Comparison of ENCODE assay signal across 16 mouse cellular contexts in the genomic region with DNA sequence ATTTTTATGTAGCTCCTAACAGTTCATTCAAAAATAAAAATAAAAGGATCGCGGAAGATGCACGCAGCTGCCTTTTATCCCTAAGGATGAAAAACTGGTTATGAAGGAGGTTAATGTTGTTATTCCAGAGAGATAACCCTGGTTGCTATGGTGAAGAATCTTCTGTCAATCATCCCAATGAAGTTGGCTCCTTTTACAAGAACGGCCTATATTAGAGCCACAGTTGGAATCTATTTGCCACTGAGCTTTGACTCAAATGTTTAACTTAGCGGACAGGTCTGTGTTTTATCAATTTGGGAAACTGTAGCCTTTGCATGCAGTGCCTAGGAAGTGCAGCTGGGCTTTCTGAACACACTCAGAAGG.
DNase-seq lines count a peak whose midpoint lies in the region; ATAC-seq and TF ChIP-seq lines count a peak whose summit lies in the region.
"Had no signal": no experiment of that assay in that cellular context is flagged by ENCODE, and none has a peak within 500 bp of the region (broad histone marks: within the 10 kb centered on the region; RNA-seq: fewer than 3 reads in every experiment).

No protein-coding gene starts in this region.

- no peaks in the 10 kb centered on the region for H3K36me3 ChIP-seq in hindbrain, postnatal 0 days (ENCODE audit: insufficient read depth, low read length)
- H3K36me3 ChIP-seq: lung, embryonic 15.5 days; stomach, embryonic 15.5 days had no signal

- no peak for TF ChIP-seq CTCF in hindbrain, postnatal 0 days (IDR thresholded peaks at IDR 0.05; ENCODE audit: low read depth)

- no peaks in the 10 kb centered on the region for H3K9me3 ChIP-seq in hindbrain, postnatal 0 days (ENCODE audit: low read length)
- H3K9me3 ChIP-seq: lung, embryonic 15.5 days; stomach, embryonic 15.5 days had no signal

- peak; percentile 30 for DNase-seq in embryo, embryonic 10 days (ENCODE audit: low spot score)
- DNase-seq in embryo, embryonic 9.5 days (ENCODE audit: extremely low spot score): no peak
- peak; percentile 46 for DNase-seq in retina, postnatal 1 day
- no peak for DNase-seq in retina, embryonic 14.5 days (ENCODE audit: low spot score)
- peak; percentile 56 for DNase-seq in hindbrain, postnatal 0 days (ENCODE audit: low spot score)
- no peak for DNase-seq in cerebellum, postnatal 36 days
- DNase-seq in urinary bladder, postnatal 4 days (ENCODE audit: low spot score in 2 of 2): no peak
- DNase-seq in kidney, postnatal 36 days: no peak
- DNase-seq: cerebellum, adult 9-11 months; gastrocnemius, adult 2 months; heart, postnatal 14 days; liver; thymus, postnatal 4 days had no signal

- H3K9ac ChIP-seq in hindbrain, postnatal 0 days (replicated peaks; ENCODE audit: low read length): no peak overlapping the region
- H3K9ac ChIP-seq: lung, embryonic 15.5 days; stomach, embryonic 15.5 days had no signal

- peak; percentile 36; the same call in 1 of the 2 replicates for ATAC-seq in hindbrain, postnatal 0 days
- ATAC-seq: intestine, postnatal 0 days had no signal

- H3K4me2 ChIP-seq in hindbrain, postnatal 0 days (ENCODE audit: low read depth, low read length): 0 out of 2 replicates have a peak overlapping the region, but pooled peaks have one; percentile 21
- H3K4me2 ChIP-seq: lung, embryonic 15.5 days; stomach, embryonic 15.5 days had no signal

- peaks cover 4% of the 10 kb centered on the region; the same call in 1 of the 2 replicates for H3K4me1 ChIP-seq in hindbrain, postnatal 0 days (ENCODE audit: insufficient read depth, low read length)
- H3K4me1 ChIP-seq: lung, embryonic 15.5 days; stomach, embryonic 15.5 days had no signal

- H3K27me3 ChIP-seq in hindbrain, postnatal 0 days (ENCODE audit: insufficient read depth, low read length): no peaks in the 10 kb centered on the region
- H3K27me3 ChIP-seq: lung, embryonic 15.5 days; stomach, embryonic 15.5 days had no signal

- 19% methylated on average over 5 of the region's 5 CpGs for WGBS in hindbrain, postnatal 0 days

- H3K4me3 ChIP-seq in hindbrain, postnatal 0 days (ENCODE audit: low read length): no peak overlapping the region
- H3K4me3 ChIP-seq: gastrocnemius, adult 2 months; lung, embryonic 15.5 days; stomach, embryonic 15.5 days had no signal

- peak overlapping the region; percentile 45; the same call in 1 of the 2 replicates for H3K27ac ChIP-seq in hindbrain, postnatal 0 days
- H3K27ac ChIP-seq: gastrocnemius, adult 2 months; lung, embryonic 15.5 days; stomach, embryonic 15.5 days had no signal

Comparison
In these comparisons a context has a peak if more than half of its experiments do, and no peak if none do; other contexts are left out.
1. DNase-seq: peak in embryo, embryonic 10 days (single experiment), retina, postnatal 1 day (single experiment) and hindbrain, postnatal 0 days (single experiment); none in embryo, embryonic 9.5 days (single experiment), retina, embryonic 14.5 days (single experiment), cerebellum, postnatal 36 days (0 of 2), urinary bladder, postnatal 4 days (0 of 2) and kidney, postnatal 36 days (0 of 2).